Mouse (Mus musculus) C2C12 (cell line): ENCODE measurements around the gene Nup85. TPM values are rescaled to one million over a fixed set of nuclear protein-coding genes. Genes with fewer than 3 reads are reported as not detected.
A peak's percentile ranks its signal among the peaks of the same experiment; 100 is the strongest.

Experiments used
- H3K27me3 ChIP-seq: one replicate; pipeline ENCODE4 v1.6.1; 2011; ENCODE audit not compliant: control insufficient read depth, insufficient read depth, insufficient read length
- H3K36me3 ChIP-seq: one replicate; pipeline ENCODE4 v1.6.1; 2011; ENCODE audit not compliant: control insufficient read depth, insufficient read depth
- H3K4me3 ChIP-seq: one replicate; pipeline ENCODE4 v1.5.1; 2011; ENCODE audit warnings: mild to moderate bottlenecking, control low read depth; ENCODE audit not compliant: poor library complexity, insufficient read depth, severe bottlenecking
- H3K79me2 ChIP-seq: one replicate; pipeline ENCODE4 v1.6.1; 2011; ENCODE audit not compliant: control insufficient read depth, insufficient read depth
- H3K79me3 ChIP-seq: one replicate; pipeline ENCODE4 v1.6.1; 2011; ENCODE audit warnings: low read depth, control low read depth
- H3ac ChIP-seq: one replicate; pipeline ENCODE3; 2011; ENCODE audit warnings: low read depth; ENCODE audit not compliant: control insufficient read depth, insufficient read length
- CEBPB ChIP-seq: IDR thresholded peaks from one replicate; pipeline ENCODE4 v1.6.1; 2011; ENCODE audit warnings: low read depth, mild to moderate bottlenecking, control low read depth, moderate library complexity
- CTCF ChIP-seq: IDR thresholded peaks from one replicate; pipeline ENCODE4 v1.5.1; 2011; ENCODE audit not compliant: control insufficient read depth, insufficient read depth, insufficient read length
- FOSL1 ChIP-seq: IDR thresholded peaks from one replicate; pipeline ENCODE4 v1.8.0; 2011; ENCODE audit warnings: mild to moderate bottlenecking, low read length; ENCODE audit not compliant: poor library complexity, insufficient read depth, severe bottlenecking
- MAX ChIP-seq: IDR thresholded peaks from one replicate; pipeline ENCODE4 v1.6.1; 2011; ENCODE audit warnings: mild to moderate bottlenecking, control low read depth
- MYOD1 ChIP-seq: IDR thresholded peaks from one replicate; pipeline ENCODE4 v1.6.1; 2011; ENCODE audit warnings: low read depth; ENCODE audit not compliant: control insufficient read depth, insufficient read length
- MYOG ChIP-seq: IDR thresholded peaks from one replicate; pipeline ENCODE4 v1.6.1; 2011; ENCODE audit not compliant: control insufficient read depth, insufficient read length; ENCODE audit errors: extremely low read depth
- USF1 ChIP-seq: IDR thresholded peaks from one replicate; pipeline ENCODE4 v1.6.1; 2011; ENCODE audit warnings: low read depth, mild to moderate bottlenecking, control low read depth, moderate library complexity
- polyA plus RNA-seq: library from polyadenylated mRNA; unstranded; fragments of >200 nt; fragmentation: generic; extraction: Trizol; gene quantifications from one replicate; pipeline ENCODE4 v1.2.1, GENCODE M21; 2012; ENCODE audit warnings: missing spikeins

The Nup85 gene
- polyA plus RNA-seq, 1 experiment = 110 TPM

DNA sequence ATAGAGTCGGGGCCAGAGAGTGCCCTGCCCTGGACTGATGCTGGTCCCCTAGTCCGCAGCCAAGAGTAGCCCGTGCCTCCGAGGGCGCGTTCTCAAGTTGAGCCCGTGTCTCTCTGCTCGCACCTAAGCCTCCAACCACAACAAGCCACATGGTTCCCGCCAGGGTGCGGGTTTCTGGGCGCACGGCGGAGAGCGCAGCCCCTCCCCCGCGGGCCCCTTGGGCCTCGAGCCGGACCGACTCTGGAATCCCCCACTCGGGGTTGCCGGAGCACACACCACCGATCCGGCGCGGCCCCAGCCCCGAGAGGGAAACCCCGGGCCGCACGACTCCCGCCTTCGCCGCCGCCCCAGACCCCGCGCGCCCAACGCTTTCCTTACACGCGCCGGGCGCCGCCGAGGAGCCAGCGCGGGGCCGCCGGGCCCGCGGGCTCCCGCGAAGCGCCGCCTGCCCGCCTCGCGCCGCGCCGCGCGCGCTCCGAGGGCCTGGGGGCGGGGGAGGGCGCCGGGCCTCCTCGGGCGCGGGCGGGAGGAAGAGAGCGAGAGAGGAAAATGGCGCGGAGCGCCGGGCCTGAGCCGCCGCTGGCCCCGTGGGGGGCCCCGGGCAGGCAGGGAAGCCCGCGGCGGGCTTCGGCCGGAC, 28.7 kb upstream of the Nup85 start:
- Histone ChIP-seq H3K79me3 (peaks cover 45% of the 10 kb centered on the region), H3K36me3 (peaks cover 38% of the 10 kb centered on the region), H3K4me3 (peak overlapping the region; percentile 94), H3ac (peak overlapping the region; percentile 88), H3K79me2 (peaks cover 56% of the 10 kb centered on the region), H3K27me3 (no peaks in the 10 kb centered on the region)
- peak; percentile 24 for TF ChIP-seq MAX
- no peak for TF ChIP-seq MYOG

DNA sequence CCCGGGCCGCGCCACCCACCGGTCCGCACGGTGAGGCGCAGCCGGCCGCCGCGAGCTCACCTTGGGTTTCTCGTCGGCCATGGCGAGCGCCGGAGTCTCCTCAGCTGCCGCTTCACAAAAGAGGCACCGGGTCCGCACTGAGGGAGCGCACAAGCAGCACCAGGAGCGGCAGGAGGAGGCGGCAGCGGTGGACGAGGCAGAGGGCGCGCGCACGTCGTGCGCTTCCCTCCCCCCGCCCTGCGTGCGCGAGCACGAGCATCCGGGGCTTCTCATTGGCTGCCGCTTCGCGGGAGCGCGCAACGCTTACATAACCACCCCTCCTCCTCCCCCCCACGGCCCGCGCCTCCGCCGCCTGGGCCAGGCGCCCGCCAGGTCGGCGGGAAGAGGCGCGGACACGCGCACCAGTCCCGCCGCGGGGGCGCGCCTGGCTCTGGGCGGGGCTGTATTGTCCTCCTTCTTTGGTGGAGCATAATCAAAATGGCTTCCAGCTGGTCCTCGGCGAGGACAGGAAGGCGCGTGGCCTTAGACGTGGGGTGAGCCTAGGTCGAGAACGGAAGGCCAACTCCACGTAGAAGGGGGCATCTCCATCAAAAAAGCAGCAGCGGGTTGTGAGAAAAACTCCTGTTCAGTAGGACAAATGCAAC, 28.1 kb upstream of the Nup85 start, which contains the start of gene Sumo2:
Gene Sumo2, minus strand, starts transcription at position 239 of the 644 bp plus-strand sequence.
- Histone ChIP-seq H3K27me3 (no peaks in the 10 kb centered on the region), H3K36me3 (peaks cover 34% of the 10 kb centered on the region), H3ac (peak within 1 kb of the TSS; percentile 88), H3K79me3 (peaks cover 42% of the 10 kb centered on the region), H3K4me3 (peak within 1 kb of the TSS; percentile 94), H3K79me2 (peaks cover 50% of the 10 kb centered on the region)
- TF ChIP-seq MAX (peak; percentile 61), MYOD1 (no peak)

DNA sequence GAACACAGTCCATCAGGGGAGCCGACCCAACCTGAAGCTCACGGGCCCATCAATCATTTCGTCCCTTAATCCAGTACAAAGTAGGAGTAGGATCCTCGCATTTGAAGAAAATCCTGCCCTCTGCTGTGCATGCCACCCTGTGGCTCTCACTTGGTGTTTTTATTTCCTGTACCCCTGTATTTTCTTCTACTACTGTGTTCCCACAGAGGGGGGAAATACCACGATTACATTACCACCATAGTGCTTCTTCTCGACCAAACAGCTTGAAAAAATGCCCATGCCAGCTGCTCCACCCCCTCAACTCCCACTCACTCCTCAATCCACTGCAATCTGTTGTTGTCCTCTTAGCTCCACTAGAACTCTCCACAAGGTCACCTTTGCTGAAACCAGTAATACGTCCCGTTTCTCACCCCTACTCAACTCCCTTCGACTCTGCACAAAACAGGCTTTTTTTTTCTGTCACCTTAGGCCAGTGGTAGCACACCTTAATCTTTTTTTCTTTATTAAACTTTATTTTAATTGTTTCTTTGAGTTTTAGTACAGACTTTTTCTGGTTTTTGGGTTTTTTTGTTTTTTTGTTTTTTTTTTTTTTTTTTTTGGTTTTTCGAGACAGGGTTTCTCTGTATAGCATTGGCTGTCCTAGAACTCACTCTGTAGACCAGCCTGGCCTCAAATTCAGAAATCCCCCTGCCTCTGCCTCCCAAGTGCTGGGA, 27.2 kb upstream of the Nup85 start:
- Histone ChIP-seq H3K36me3 (peaks cover 25% of the 10 kb centered on the region), H3ac (no peak overlapping the region), H3K27me3 (no peaks in the 10 kb centered on the region), H3K4me3 (peak overlapping the region; percentile 18), H3K79me3 (peaks cover 34% of the 10 kb centered on the region), H3K79me2 (peaks cover 41% of the 10 kb centered on the region)
- TF ChIP-seq MYOG (no peak), CTCF (no peak), USF1 (no peak), FOSL1 (no peak), MAX (no peak), MYOD1 (no peak), CEBPB (no peak)

- Histone ChIP-seq H3K79me3 (peaks cover 24% of the 10 kb centered on the region), H3K27me3 (no peaks in the 10 kb centered on the region), H3K36me3 (peaks cover 15% of the 10 kb centered on the region), H3ac (no peak overlapping the region), H3K79me2 (peaks cover 31% of the 10 kb centered on the region), H3K4me3 (no peak overlapping the region)
- no peak for TF ChIP-seq MYOD1
- TF ChIP-seq CTCF = no peak
- no peak for TF ChIP-seq MYOG
- no peak for TF ChIP-seq CEBPB
- TF ChIP-seq USF1 = no peak
- TF ChIP-seq FOSL1 = no peak
- TF ChIP-seq MAX = no peak
Observed at GRCm38 (mm10) chr11:115538045-115538444, 26.2 kb upstream of the Nup85 start.

DNA sequence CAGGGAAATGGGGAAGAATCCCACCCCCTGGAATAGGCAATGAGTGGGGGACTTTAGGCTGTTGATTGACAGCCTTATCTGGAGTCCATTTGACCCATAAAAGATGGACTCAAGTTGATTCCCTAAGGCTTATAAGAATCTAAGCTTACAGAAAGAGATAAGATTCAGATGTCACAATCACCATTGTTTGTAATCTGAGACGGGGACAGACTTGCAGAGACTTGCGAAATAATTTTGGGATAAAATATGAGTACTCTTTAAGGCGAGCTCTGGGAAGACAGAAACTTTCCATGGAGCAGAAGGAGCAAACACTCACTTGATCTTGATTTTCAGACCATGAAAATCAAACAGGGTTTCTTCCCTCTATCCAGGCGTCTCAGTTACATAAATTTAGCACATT, 20.7 kb upstream of the Nup85 start:
- no peak overlapping the region for H3K4me3 ChIP-seq
- no peaks in the 10 kb centered on the region for H3K36me3 ChIP-seq
- no peaks in the 10 kb centered on the region for H3K79me2 ChIP-seq
- no peaks in the 10 kb centered on the region for H3K27me3 ChIP-seq
- no peak overlapping the region for H3ac ChIP-seq
- H3K79me3 ChIP-seq = no peaks in the 10 kb centered on the region
- TF ChIP-seq MYOD1 (no peak), MYOG (no peak), CEBPB (peak; percentile 85)

DNA sequence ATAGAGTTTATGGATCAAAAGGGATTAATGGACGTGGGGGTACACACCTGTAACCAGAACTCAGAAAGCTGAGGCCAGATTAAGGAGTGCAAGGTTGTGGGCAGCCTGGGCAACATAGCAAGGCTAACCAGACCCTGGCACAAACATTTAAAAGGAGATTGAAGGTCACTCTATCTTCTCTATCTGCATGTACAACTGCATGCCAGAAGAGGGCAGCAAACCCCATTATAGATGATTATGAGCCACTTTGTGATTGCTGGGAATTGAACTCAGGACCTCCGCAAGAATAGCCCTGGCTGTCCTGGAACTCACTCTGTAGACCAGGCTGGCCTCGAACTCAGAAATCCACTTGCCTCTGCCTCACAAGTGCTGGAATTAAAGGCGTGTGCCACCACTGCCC, 11.5 kb upstream of the Nup85 start:
- Histone ChIP-seq H3K79me2 (no peaks in the 10 kb centered on the region), H3K36me3 (no peaks in the 10 kb centered on the region), H3K4me3 (no peak overlapping the region), H3K79me3 (no peaks in the 10 kb centered on the region), H3K27me3 (no peaks in the 10 kb centered on the region), H3ac (no peak overlapping the region)
- no peak for TF ChIP-seq MYOG
- no peak for TF ChIP-seq MYOD1
- TF ChIP-seq CTCF = peak; percentile 9
- no peak for TF ChIP-seq FOSL1
